Mouse (Mus musculus): Measurements from ENCODE around the gene Gm3417.
"Not testable (repeated sequence)": the region's sequence is repeated elsewhere in the genome, so short reads cannot be mapped to it uniquely, and the experiment has no call there.

Gene Gm3417

DNA sequence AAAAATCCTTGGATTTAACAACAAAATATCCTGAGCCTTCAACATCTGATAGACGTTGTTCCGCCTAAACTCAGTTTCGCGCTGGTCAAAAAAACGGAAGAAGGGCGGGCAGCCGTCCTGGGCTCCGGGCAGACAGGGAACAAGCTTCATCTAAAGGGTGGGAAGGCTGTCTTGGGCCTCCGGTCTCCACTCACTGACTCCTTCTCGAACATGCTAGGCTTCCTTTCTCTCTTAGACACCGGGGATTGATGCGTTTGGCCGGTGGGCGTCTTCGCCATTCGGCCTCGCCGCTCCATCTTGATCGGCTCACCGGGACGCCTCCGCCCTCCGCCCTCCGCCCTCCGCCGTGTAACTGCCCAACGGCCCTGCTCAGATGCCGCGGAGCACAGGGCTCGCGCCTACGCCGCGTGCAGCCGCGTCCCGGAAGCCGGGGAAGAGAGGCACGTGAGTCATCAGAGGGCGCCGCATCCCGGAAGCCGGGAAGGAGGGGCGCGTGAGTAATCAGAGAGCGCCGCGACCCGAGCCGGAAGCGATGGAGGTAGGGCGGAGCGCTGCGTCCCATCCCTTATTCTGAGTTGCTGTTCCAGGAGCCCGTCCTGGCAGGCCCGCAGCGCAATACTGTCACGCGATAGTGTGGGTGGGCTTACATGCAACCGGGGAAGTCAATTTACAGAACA, at the start of gene Gm3417, which contains the start of gene 9030025P20Rik:
Gene Gm3417 (minus strand): TSS at position 429 of the 677 bp plus-strand sequence.
Gene 9030025P20Rik (plus strand): TSS at position 107 of the 677 bp plus-strand sequence.
- not testable (repeated sequence) for DNase-seq

DNA sequence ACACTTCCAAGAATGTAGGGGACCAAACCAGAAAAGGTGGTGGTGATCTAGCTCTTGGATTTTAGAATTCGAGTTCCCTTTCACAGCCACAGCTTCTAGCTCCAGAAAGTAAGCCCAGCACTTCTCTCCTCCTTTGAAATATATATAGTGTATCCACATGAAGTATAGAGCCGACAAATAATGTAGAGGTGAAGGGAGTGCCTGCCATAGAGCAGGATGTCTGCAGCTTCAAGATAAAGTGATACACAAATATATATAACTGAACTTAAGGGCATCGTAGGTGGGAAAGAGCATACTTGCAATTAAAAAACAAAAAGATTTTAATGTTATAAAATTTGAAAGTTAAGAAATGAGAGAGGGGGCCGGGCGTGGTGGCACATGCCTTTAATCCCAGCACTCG, 46.9 kb upstream of the Gm3417 start:
- DNase-seq: not testable (repeated sequence)

DNA sequence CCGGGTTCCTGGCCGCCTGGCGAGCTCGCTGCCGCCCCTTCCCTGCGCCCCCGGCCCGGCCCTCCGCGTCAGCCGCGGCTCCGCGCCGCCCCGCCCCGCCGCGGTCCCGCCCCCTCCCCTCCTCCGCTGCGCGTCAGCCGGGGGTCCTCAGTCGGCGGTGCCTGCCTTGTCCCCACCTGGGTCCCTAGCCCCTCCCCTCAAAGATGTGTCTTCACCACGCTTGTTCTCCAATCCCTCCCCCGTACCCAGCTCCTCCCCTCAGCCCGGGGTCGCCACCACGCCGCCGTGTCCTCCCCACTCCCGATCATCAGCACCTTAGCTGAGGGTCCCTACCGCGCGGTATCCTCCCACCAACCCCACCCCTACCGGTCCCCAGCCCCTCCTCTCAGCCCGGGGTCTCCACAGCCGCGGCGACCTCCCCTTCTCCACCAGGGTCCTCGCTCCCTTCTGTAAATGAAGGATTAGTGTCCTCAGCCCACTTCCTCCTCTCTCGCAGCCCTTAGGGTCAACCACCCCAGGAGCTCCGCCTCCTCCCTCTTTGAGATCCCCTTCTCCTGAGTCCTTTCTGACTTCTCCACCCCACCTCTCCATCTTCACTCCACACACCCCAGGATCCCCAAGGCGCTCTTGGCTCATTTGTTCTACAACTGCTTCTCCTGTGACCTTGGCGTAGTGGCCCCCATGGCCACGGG, 46.1 kb upstream of the Gm3417 start:
- DNase-seq: not testable (repeated sequence)

DNA sequence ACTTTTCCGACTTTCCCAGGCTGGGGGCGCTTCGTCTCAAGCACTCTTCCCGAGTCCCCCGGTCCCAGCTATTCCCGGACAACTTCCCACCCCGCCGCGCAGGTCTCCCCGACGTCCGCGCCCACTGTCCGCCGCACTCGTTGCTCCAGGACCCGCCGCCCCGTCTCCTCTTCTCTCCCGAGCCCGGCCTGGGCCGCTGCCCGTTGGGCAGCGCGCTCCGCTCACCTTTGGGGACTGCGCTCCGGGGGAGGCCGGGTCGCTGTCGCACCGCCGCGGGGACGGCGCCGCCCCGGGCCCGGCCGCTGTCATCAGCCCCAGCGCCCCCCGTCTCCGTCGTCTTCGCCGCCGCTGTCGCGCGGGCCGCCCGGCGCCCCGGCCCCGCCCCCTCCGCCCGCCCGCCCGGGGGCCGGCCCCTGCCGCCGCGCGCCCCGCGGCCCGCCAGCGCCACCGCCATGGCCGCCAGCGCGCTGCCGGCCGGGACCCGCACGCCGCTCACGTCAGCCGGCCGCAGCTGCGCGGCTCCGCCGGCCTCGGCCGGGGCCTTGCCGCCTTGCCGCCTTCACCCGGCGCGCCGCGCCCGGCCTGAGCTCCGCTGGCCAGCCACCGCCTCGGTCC, 45.4 kb upstream of the Gm3417 start:
- DNase-seq: not testable (repeated sequence)

DNA sequence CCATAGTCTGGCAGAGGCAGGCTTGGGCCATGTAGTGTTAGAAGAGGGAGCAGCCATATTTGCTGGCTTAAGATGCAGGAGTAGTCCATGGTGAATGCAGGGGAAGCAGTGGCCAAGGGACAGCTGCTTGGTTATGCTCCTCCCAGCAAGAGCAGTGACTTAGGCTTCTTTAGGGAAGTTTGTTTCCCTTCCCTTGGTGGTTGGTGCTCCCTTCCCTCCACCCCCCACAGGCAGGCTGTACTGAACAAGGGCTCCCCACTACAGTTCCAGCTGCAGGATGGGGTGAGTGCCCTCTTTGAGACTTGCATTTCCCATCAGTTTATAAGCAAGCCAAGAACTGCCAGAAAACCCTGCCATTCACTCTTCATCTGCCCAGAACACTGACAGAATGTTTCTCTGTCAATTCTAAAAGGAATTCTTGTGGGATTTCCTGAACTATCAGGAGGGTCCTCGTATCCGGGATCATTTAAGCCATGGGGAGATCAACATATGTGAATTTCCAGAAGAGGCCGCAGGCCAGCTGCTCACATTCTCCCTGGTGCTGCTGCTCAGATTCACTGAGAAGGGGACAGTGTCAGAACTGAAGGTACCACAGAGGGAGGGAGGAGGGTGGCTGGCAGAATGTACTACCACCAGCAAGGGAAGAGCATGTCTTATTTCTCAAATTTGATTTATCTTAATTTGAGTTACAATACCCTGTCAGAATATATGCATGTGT, 43.1 kb upstream of the Gm3417 start:
- peak; percentile 13 for DNase-seq

DNA sequence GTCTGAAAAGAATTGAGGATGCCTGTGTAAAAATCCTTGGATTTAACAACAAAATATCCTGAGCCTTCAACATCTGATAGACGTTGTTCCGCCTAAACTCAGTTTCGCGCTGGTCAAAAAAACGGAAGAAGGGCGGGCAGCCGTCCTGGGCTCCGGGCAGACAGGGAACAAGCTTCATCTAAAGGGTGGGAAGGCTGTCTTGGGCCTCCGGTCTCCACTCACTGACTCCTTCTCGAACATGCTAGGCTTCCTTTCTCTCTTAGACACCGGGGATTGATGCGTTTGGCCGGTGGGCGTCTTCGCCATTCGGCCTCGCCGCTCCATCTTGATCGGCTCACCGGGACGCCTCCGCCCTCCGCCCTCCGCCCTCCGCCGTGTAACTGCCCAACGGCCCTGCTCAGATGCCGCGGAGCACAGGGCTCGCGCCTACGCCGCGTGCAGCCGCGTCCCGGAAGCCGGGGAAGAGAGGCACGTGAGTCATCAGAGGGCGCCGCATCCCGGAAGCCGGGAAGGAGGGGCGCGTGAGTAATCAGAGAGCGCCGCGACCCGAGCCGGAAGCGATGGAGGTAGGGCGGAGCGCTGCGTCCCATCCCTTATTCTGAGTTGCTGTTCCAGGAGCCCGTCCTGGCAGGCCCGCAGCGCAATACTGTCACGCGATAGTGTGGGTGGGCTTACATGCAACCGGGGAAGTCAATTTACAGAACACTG, 31.3 kb upstream of the Gm3417 start, which contains the start of gene Gm3435:
Gene Gm3435 (plus strand): TSS at position 471 of the 708 bp plus-strand sequence.
- not testable (repeated sequence) for DNase-seq

DNA sequence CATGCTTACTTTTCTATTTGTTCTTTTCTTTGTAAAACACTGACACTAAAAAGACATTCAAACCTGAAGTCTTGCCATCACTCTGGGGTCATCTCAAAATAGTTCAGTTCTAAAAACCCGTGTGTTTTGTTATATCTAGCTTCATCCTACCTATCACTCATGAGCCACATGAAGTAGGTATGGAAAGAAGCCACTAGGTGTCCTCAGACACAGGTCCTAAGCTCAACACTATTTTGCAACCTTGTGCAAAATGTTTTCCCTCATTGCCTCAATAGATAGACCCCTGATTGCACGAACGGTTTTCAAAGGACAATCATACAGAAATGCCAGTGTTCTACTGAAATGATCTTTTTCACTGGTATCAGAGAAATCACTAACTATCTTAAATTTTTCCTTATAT, 30.5 kb upstream of the Gm3417 start:
- not testable (repeated sequence) for DNase-seq

DNA sequence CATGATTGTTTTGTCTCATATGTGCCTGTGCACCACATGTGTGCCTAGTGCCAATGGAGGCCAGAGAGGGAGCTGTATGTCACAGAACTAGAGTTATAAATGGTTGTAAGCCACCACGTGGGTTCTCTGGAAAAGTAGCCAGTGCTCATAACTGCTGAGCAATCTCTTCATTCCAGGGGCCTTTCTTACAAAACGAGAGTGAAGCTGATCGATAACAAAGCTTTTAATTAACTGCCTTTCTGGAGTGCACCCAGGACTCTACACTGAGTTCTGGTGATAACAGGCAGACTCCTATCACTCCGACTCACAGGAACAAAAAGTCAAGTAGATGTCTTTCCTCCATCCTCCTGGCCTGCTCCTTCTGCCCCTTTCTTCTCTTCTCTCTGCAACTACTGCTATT, 21.5 kb upstream of the Gm3417 start:
- DNase-seq: not testable (repeated sequence)

DNA sequence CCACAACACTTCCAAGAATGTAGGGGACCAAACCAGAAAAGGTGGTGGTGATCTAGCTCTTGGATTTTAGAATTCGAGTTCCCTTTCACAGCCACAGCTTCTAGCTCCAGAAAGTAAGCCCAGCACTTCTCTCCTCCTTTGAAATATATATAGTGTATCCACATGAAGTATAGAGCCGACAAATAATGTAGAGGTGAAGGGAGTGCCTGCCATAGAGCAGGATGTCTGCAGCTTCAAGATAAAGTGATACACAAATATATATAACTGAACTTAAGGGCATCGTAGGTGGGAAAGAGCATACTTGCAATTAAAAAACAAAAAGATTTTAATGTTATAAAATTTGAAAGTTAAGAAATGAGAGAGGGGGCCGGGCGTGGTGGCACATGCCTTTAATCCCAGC, 15.6 kb upstream of the Gm3417 start:
- not testable (repeated sequence) for DNase-seq

DNA sequence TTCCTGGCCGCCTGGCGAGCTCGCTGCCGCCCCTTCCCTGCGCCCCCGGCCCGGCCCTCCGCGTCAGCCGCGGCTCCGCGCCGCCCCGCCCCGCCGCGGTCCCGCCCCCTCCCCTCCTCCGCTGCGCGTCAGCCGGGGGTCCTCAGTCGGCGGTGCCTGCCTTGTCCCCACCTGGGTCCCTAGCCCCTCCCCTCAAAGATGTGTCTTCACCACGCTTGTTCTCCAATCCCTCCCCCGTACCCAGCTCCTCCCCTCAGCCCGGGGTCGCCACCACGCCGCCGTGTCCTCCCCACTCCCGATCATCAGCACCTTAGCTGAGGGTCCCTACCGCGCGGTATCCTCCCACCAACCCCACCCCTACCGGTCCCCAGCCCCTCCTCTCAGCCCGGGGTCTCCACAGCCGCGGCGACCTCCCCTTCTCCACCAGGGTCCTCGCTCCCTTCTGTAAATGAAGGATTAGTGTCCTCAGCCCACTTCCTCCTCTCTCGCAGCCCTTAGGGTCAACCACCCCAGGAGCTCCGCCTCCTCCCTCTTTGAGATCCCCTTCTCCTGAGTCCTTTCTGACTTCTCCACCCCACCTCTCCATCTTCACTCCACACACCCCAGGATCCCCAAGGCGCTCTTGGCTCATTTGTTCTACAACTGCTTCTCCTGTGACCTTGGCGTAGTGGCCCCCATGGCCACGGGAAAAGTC, 14.7 kb upstream of the Gm3417 start:
- not testable (repeated sequence) for DNase-seq

DNA sequence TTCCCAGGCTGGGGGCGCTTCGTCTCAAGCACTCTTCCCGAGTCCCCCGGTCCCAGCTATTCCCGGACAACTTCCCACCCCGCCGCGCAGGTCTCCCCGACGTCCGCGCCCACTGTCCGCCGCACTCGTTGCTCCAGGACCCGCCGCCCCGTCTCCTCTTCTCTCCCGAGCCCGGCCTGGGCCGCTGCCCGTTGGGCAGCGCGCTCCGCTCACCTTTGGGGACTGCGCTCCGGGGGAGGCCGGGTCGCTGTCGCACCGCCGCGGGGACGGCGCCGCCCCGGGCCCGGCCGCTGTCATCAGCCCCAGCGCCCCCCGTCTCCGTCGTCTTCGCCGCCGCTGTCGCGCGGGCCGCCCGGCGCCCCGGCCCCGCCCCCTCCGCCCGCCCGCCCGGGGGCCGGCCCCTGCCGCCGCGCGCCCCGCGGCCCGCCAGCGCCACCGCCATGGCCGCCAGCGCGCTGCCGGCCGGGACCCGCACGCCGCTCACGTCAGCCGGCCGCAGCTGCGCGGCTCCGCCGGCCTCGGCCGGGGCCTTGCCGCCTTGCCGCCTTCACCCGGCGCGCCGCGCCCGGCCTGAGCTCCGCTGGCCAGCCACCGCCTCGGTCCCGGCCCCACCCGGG, 14.0 kb upstream of the Gm3417 start:
- DNase-seq: not testable (repeated sequence)

DNA sequence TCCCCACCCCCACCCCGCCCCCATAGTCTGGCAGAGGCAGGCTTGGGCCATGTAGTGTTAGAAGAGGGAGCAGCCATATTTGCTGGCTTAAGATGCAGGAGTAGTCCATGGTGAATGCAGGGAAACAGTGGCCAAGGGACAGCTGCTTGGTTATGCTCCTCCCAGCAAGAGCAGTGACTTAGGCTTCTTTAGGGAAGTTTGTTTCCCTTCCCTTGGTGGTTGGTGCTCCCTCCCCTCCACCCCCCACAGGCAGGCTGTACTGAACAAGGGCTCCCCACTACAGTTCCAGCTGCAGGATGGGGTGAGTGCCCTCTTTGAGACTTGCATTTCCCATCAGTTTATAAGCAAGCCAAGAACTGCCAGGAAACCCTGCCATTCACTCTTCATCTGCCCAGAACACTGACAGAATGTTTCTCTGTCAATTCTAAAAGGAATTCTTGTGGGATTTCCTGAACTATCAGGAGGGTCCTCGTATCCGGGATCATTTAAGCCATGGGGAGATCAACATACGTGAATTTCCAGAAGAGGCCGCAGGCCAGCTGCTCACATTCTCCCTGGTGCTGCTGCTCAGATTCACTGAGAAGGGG, 11.6 kb upstream of the Gm3417 start:
- DNase-seq: not testable (repeated sequence)

DNA sequence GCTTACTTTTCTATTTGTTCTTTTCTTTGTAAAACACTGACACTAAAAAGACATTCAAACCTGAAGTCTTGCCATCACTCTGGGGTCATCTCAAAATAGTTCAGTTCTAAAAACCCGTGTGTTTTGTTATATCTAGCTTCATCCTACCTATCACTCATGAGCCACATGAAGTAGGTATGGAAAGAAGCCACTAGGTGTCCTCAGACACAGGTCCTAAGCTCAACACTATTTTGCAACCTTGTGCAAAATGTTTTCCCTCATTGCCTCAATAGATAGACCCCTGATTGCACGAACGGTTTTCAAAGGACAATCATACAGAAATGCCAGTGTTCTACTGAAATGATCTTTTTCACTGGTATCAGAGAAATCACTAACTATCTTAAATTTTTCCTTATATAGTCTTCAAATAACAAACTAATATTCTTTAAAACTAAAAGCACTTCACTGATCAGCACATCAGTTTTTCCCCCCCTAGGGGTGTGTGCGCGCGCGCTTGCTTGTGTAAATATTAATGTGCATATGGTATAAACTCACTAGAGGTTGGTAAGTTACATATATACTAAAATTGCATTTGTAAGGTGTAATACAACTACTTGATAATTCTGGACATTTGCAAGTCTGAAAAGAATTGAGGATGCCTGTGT, 750 bp downstream of the Gm3417 start:
- not testable (repeated sequence) for DNase-seq

DNA sequence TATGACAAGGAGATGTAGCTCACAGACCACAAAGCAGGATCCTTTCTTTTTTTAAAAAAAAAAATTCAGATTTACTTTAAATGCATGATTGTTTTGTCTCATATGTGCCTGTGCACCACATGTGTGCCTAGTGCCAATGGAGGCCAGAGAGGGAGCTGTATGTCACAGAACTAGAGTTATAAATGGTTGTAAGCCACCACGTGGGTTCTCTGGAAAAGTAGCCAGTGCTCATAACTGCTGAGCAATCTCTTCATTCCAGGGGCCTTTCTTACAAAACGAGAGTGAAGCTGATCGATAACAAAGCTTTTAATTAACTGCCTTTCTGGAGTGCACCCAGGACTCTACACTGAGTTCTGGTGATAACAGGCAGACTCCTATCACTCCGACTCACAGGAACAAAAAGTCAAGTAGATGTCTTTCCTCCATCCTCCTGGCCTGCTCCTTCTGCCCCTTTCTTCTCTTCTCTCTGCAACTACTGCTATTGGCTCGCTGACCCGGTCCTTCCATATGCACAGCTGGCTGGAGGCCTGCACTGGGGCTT, 10.1 kb downstream of the Gm3417 start:
- not testable (repeated sequence) for DNase-seq

DNA sequence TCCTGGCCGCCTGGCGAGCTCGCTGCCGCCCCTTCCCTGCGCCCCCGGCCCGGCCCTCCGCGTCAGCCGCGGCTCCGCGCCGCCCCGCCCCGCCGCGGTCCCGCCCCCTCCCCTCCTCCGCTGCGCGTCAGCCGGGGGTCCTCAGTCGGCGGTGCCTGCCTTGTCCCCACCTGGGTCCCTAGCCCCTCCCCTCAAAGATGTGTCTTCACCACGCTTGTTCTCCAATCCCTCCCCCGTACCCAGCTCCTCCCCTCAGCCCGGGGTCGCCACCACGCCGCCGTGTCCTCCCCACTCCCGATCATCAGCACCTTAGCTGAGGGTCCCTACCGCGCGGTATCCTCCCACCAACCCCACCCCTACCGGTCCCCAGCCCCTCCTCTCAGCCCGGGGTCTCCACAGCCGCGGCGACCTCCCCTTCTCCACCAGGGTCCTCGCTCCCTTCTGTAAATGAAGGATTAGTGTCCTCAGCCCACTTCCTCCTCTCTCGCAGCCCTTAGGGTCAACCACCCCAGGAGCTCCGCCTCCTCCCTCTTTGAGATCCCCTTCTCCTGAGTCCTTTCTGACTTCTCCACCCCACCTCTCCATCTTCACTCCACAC, 16.9 kb downstream of the Gm3417 start:
- not testable (repeated sequence) for DNase-seq

DNA sequence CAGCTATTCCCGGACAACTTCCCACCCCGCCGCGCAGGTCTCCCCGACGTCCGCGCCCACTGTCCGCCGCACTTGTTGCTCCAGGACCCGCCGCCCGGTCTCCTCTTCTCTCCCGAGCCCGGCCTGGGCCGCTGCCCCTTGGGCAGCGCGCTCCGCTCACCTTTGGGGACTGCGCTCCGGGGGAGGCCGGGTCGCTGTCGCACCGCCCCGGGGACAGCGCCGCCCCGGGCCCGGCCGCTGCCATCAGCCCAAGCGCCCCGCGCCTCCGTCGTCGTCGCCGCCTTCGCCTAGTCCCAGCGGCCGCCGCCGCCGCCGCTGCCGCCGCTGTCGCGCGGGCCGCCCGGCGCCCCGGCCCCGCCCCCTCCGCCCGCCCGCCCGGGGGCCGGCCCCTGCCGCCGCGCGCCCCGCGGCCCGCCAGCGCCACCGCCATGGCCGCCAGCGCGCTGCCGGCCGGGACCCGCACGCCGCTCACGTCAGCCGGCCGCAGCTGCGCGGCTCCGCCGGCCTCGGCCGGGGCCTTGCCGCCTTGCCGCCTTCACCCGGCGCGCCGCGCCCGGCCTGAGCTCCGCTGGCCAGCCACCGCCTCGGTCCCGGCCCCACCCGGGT, 17.5 kb downstream of the Gm3417 start, which contains the start of gene Phf10:
Gene Phf10 (minus strand): TSS at position 323 of the 606 bp plus-strand sequence.
- DNase-seq: not testable (repeated sequence)

DNA sequence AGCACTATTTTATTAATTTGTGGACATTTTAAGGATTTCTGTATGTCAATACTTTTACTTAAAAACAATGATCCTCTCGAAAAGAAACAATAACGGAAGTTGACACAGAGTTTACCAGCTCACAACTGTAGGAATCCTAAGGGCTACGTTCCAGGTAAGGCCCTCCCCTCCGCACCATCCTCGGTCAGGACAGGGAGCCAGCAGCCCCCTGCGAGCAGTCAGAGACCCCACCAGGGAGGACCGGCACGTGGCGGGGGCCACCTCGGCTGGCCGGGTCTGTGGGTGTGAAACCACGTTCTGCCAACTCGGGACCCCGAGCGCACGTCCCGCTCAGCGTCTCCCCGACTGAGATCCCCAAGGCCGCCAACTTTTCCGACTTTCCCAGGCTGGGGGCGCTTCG, 18.1 kb downstream of the Gm3417 start:
- DNase-seq: no peak

DNA sequence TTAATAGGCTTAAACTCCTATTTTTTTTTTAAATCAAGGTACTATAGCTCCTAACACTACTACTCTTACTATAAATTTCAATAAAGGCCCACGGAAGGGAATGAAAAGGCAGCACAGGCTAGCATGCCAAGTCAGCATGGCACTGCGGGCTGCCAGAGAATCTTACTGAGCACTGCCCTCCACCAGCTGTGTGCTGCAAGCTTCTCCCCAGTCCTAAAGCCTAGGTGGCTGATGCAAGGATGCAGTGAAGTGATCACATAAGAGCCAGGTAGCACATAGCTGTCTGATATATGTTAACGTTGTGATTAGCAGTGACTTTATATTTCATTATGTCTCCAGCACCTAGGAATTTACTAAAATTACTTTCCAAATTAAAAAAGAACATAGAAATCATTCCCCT, 18.6 kb downstream of the Gm3417 start:
- DNase-seq: no peak
